Mouse (Mus musculus) liver, embryonic 15.5 days (tissue): ENCODE data around the gene Pvr. TPM values are rescaled to one million over a fixed set of nuclear protein-coding genes. Genes with fewer than 3 reads are reported as not detected.

Experiments used
- ATAC-seq: fragments of 200-750 bp; cut with Nextera tagmentation; 2 replicates; pipeline ENCODE4 v1.8.0; 2017; ENCODE audit warnings: moderate number of reproducible peaks, mild to moderate bottlenecking, moderate library complexity; ENCODE audit not compliant: insufficient read depth
- H3K27ac ChIP-seq: fragments of 300-500 bp; sonication (generic); replicated peaks from 2 replicates; pipeline ENCODE4 v1.5.1; 2015; ENCODE audit warnings: mild to moderate bottlenecking, inconsistent platforms
- H3K27me3 ChIP-seq: fragments of 300-500 bp; sonication (generic); 2 replicates; pipeline ENCODE4 v1.6.1; 2015; ENCODE audit warnings: mild to moderate bottlenecking, inconsistent platforms
- H3K36me3 ChIP-seq: fragments of 300-500 bp; sonication (generic); replicated peaks from 2 replicates; pipeline ENCODE4 v1.6.1; 2015; ENCODE audit warnings: moderate library complexity, mild to moderate bottlenecking, inconsistent platforms
- H3K4me1 ChIP-seq: fragments of 300-500 bp; sonication (generic); replicated peaks from 2 replicates; pipeline ENCODE4 v1.6.1; 2015; ENCODE audit warnings: inconsistent platforms
- H3K4me2 ChIP-seq: fragments of 300-500 bp; sonication (generic); 2 replicates; pipeline ENCODE4 v1.6.1; 2015; ENCODE audit warnings: moderate library complexity, mild to moderate bottlenecking, inconsistent platforms
- H3K4me3 ChIP-seq: fragments of 300-500 bp; sonication (generic); replicated peaks from 2 replicates; pipeline ENCODE4 v1.5.1; 2015; ENCODE audit warnings: mild to moderate bottlenecking, inconsistent platforms
- H3K9ac ChIP-seq: fragments of 300-500 bp; sonication (generic); 2 replicates; pipeline ENCODE4 v1.6.1; 2015; ENCODE audit warnings: moderate library complexity, mild to moderate bottlenecking, inconsistent platforms
- H3K9me3 ChIP-seq: fragments of 300-500 bp; sonication (generic); replicated peaks from 2 replicates; pipeline ENCODE4 v1.6.1; 2016; ENCODE audit warnings: inconsistent platforms
- WGBS: fragments of 180-500 bp; shearing (Covaris S2); methylation state at CpG from one replicate; pipeline ENCODE4 v1.1.7; 2015; ENCODE audit warnings: mixed read lengths; ENCODE audit not compliant: insufficient replicate concordance; 5-methylcytosine and 5-hydroxymethylcytosine counted together
- polyA plus RNA-seq: library from polyadenylated mRNA; unstranded; fragments of >200 nt; fragmentation: Nextera tagmentation; extraction: Ambion mirVana; gene quantifications from 2 replicates; pipeline ENCODE4 v1.2.1, GENCODE M21; 2015

Gene Pvr
- polyA plus RNA-seq, 1 experiment from 2014 or later: 2.8 TPM

DNA sequence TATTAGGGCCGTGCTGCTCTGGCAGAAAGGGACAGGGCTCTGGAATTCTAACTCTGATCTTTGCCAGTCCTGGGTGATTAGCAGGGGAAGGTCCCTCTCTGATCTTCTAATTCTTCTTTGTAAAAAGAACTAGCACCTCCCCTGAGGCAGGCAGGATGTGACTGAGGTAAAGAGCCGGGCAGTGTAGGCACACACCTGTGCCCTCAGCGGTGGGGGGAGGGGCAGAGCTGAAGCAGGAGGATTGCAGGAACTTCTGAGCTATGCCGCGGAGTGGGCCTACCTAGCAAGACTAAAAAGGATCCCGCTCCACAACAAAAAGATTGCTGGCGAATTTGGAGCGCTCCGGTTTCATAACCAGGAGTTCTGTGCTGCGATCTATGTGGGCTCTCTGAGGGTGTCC lies 29.0 kb upstream of the Pvr start:
- Histone ChIP-seq H3K4me2 (no peak overlapping the region), H3K4me1 (peaks cover 10% of the 10 kb centered on the region), H3K4me3 (no peak overlapping the region), H3K9ac (no peak overlapping the region), H3K27me3 (no peaks in the 10 kb centered on the region), H3K9me3 (no peaks in the 10 kb centered on the region), H3K27ac (no peak overlapping the region), H3K36me3 (no peaks in the 10 kb centered on the region)
- WGBS: 56% methylated on average over 10 of the region's 10 CpGs
- ATAC-seq: no peak

DNA sequence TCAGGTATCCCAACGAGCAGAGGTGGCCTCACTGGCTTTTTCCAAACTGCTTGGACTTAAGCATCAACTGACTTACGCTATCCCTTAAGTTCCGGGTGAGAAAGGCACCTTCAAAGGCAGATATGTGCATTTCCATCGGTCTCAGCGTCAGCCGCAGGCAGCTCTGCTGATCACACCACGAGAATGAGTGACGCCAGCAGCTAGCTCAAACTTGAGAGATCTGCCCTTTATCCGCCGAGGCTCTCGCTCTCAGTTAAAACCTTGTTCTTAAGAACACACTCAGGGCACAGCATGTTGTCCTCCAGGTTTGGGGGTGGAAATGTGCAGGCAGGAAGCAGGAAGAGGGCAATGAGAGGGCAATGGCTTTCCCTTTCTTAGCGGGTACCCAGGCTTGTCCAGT lies 28.0 kb upstream of the Pvr start:
- WGBS: 65% methylated on average over 12 of the region's 12 CpGs

DNA sequence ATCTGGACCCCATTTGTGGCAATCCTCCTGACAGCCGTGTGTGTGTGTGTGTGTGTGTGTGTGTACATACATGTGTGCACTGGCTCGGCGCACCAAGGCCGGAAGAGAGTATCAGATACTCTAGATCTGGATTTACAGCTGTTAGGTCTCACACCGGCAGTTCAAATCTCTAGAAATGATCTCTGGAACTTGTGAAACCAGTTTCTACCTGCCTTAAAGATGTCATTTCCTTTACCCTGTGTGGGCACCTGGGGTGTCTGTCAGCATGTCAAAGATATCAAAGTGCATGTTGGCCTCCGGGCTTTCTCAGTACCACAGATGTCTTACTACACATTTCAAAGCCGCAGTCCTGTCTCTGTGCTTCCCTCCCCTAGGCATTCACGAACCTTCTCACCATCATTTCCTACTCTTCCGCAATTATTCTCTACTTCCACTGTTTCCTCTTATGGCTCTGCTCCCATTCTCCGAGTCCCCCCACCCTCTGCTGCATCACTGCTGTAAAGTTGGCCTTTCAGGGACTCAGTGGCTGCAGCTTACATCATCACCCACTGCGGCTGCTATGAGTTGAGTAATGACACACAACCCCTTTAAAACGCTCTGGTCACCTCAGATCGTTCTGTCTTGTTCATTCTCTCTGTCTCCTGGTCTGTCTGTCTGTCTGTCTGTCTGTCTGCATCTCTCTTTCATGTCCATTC lies 25.0 kb upstream of the Pvr start:
- Histone ChIP-seq H3K4me1 (no peaks in the 10 kb centered on the region), H3K27ac (no peak overlapping the region), H3K36me3 (no peaks in the 10 kb centered on the region), H3K9ac (no peak overlapping the region), H3K27me3 (no peaks in the 10 kb centered on the region), H3K4me2 (no peak overlapping the region), H3K4me3 (no peak overlapping the region), H3K9me3 (no peaks in the 10 kb centered on the region)
- ATAC-seq: no peak
- 71% methylated on average over 13 of the region's 13 CpGs for WGBS

More for the DNA sequence above, 28.0 kb upstream of the Pvr start:
- no peak overlapping the region for H3K4me2 ChIP-seq
- ATAC-seq: no peak
- no peaks in the 10 kb centered on the region for H3K9me3 ChIP-seq
- no peak overlapping the region for H3K4me3 ChIP-seq
- no peak overlapping the region for H3K9ac ChIP-seq
- H3K27me3 ChIP-seq: no peaks in the 10 kb centered on the region
- H3K4me1 ChIP-seq: peaks cover 10% of the 10 kb centered on the region
- H3K36me3 ChIP-seq: no peaks in the 10 kb centered on the region
- no peak overlapping the region for H3K27ac ChIP-seq

DNA sequence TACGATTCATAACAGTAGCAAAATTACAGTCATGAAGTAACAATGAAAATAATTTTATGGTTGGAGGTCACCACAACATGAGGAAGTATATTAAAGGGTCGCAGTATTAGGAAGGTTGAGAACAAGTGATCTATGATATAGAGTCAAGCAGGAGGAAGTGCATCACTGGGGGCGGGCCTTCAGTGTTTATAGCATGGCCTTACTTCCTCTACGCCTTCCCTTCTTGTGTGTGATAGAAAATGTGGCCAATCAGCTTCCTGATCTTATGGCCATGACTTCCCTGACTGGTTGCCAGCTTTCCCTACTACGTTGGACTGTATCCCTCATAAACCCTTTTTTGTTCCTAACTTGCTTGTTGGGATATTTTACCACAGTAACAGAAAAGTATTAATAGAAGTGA lies 24.2 kb upstream of the Pvr start:
- no peak overlapping the region for H3K9ac ChIP-seq
- H3K9me3 ChIP-seq: no peaks in the 10 kb centered on the region
- 59% methylated on average over 5 of the region's 5 CpGs for WGBS
- H3K4me2 ChIP-seq: no peak overlapping the region
- H3K4me1 ChIP-seq: no peaks in the 10 kb centered on the region
- ATAC-seq: no peak
- no peak overlapping the region for H3K27ac ChIP-seq
- no peaks in the 10 kb centered on the region for H3K27me3 ChIP-seq
- no peaks in the 10 kb centered on the region for H3K36me3 ChIP-seq
- H3K4me3 ChIP-seq: no peak overlapping the region

DNA sequence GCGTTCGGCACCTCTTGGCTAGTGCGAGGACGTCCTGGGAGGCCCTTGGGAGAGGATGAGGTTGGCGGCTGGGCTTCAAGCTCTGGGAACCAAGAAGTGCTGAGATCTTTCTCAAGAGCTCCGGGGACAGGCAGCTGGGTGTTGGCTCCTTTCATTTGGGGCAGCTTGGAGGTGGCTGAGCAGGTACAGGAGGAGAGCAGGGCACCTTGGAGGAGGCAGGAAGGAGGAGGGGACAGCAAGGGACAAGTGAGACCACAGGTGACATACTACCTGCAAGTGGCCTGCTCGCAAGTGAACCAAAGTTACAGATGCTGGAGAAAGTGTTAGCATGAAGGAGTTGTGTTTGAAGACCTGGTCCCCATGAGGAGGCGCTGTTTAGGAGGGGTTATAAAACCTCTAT lies 23.7 kb upstream of the Pvr start:
- no peaks in the 10 kb centered on the region for H3K27me3 ChIP-seq
- 80% methylated on average over 8 of the region's 8 CpGs for WGBS
- no peak overlapping the region for H3K9ac ChIP-seq
- no peak overlapping the region for H3K4me3 ChIP-seq
- no peak for ATAC-seq
- no peaks in the 10 kb centered on the region; the same call in 1 of the 2 replicates for H3K4me1 ChIP-seq
- no peak overlapping the region for H3K4me2 ChIP-seq
- H3K9me3 ChIP-seq: no peaks in the 10 kb centered on the region
- no peak overlapping the region for H3K27ac ChIP-seq
- no peaks in the 10 kb centered on the region for H3K36me3 ChIP-seq

DNA sequence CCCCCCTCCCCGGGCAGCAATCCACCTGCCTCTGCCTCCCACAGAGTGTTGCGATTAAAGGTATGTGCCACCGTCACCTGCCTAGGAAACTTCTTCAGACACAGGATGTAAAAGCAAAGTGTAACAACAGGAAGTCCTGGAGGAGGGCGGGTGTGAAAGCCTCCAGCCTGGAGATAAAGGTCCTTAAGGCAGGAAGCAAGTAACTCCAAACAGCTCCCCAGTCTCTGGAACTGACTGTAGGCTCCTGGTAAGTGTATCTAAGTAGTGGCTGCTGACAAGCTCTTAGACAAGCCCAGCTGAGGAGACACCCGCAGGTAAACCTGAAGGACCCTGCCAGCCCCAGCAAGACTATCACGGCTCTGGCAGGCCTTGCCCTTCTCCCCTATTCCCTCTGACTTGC lies 19.3 kb upstream of the Pvr start:
- H3K4me2 ChIP-seq: peak overlapping the region; percentile 27; the same call in 1 of the 2 replicates

DNA sequence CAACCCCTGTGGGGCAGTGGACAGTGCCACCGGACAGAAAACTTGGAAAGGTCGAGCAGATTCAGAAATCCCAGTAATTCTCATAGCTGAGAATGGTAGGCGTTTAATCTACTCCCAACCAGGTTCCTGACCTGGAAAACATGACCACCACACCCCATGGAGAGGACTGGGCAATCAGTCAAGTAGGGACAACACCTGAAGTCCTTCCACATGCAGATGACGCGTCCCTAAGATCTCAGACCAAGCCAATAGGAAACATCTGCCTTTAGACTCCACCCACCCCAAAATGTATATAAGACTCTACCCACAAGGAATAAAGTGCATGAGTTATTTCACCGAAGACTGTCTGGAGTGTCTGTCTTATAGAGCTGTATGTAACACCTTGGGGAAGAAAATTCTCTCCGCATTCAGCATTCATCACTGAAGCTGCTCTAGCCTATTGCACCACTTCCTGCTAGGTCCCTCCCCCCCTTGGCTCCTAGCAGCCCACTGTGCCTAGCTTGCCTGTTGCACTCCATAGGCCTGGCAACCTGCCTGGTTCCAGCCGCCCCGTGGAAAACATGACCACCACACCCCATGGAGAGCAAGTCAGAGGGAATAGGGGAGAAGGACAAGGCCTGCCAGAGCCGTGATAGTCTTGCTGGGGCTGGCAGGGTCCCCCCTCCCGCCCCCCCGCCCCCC lies 18.7 kb upstream of the Pvr start:
- Histone ChIP-seq H3K4me3 (no peak overlapping the region), H3K4me1 (peaks cover 4% of the 10 kb centered on the region; the same call in 1 of the 2 replicates), H3K27ac (no peak overlapping the region), H3K9me3 (no peaks in the 10 kb centered on the region), H3K9ac (no peak overlapping the region), H3K27me3 (no peaks in the 10 kb centered on the region), H3K4me2 (peak overlapping the region; percentile 27), H3K36me3 (no peaks in the 10 kb centered on the region)
- no peak for ATAC-seq
- WGBS: 31% methylated on average over 10 of the region's 12 CpGs

More for the DNA sequence above, 19.3 kb upstream of the Pvr start:
- Histone ChIP-seq H3K27ac (peak overlapping the region; percentile 14; the same call in 1 of the 2 replicates), H3K9ac (no peak overlapping the region), H3K36me3 (no peaks in the 10 kb centered on the region), H3K27me3 (no peaks in the 10 kb centered on the region), H3K9me3 (no peaks in the 10 kb centered on the region), H3K4me3 (no peak overlapping the region), H3K4me1 (peaks cover 1% of the 10 kb centered on the region; the same call in 1 of the 2 replicates)
- WGBS: 12% methylated on average over 5 of the region's 6 CpGs
- ATAC-seq: no peak

DNA sequence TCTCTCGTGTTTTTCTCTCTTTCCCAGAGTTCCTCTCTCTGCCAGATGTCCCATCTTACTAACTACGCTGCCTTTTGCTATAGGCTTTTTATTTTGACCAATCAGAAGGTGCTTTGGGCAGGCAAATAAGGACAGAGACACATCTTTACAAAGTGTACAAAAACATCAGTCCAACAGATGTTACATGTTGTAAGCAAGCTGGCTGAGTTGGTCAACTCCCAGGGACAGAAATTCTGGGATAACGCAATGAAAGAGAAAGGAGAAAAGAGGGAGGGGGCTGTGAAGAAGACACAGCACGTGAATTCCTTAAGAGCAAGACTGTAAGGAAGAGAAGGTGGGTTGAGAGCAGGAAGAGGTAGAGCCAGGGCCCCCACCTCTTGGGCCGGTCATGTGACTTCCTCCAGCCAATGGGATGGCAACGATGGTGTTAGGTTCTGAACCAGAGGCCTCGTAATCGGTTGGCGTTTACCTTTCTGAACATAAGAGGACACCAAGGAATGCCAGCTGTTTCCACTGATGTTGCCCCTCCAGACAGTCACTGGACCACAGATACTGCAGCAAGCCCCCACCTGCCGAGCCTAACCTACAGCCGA lies 16.4 kb upstream of the Pvr start:
- Histone ChIP-seq H3K4me3 (no peak overlapping the region), H3K4me2 (no peak overlapping the region), H3K4me1 (peaks cover 13% of the 10 kb centered on the region), H3K27me3 (peaks cover 3% of the 10 kb centered on the region; the same call in 1 of the 2 replicates), H3K9me3 (no peaks in the 10 kb centered on the region), H3K27ac (no peak overlapping the region), H3K9ac (no peak overlapping the region), H3K36me3 (no peaks in the 10 kb centered on the region)
- 60% methylated on average over 11 of the region's 11 CpGs for WGBS
- no peak for ATAC-seq

DNA sequence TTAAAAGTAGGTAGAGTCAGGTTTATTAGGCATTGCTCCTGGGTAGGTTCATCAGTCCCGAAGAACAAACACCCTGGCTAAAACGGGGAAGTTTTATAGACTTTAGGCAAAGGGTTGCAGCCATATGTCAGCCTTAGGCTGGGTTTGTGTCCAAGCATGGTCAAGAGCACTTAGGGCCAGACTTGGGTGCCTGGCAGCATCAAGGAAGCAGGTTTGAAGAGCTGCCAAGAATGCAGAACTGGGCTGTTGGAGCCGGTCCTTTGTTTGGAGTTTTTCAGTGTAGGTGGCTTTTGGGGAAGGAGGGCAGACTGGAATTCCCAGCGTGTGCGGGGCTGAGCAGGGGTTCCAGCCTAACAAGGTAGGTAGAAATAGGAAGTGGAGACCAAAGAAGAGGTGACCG lies 15.0 kb upstream of the Pvr start:
- peak overlapping the region; percentile 43 for H3K4me2 ChIP-seq
- H3K4me1 ChIP-seq: peaks cover 18% of the 10 kb centered on the region
- H3K27ac ChIP-seq: peak overlapping the region; percentile 51
- H3K9me3 ChIP-seq: no peaks in the 10 kb centered on the region
- no peak for ATAC-seq
- peaks cover 12% of the 10 kb centered on the region for H3K27me3 ChIP-seq
- 50% methylated on average over 6 of the region's 6 CpGs for WGBS
- no peak overlapping the region for H3K9ac ChIP-seq
- H3K4me3 ChIP-seq: no peak overlapping the region
- no peaks in the 10 kb centered on the region for H3K36me3 ChIP-seq

DNA sequence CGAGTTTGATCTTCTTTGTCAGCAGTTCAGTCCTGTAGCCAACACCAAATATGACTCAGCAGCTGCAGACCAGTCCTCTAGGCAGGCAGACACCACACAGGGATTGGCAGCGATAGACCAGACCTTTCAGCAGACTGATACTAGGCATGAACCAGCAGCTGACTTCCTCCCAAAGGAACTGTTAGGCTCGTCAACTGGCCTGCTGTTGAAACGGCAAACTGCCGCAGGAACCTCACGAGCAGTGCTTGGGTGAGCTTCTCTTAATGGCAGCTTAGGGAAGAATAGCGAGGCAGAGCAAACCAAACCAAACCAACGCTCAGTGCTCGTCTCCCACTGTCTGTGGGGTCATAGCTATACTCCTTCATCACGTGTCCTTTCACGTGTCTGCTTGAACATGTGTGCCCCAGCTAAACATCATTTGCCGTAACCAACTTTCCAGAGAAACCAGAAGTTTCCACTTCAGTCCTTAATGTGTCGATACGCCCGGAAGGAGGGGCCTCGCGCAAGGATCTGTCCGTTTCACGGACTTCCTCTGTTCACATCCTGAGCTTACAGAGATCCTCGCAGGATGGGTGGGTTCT lies 14.3 kb upstream of the Pvr start:
- Histone ChIP-seq H3K36me3 (no peaks in the 10 kb centered on the region), H3K9ac (no peak overlapping the region), H3K4me2 (peak overlapping the region; percentile 43), H3K4me1 (peaks cover 18% of the 10 kb centered on the region), H3K9me3 (no peaks in the 10 kb centered on the region), H3K27me3 (peaks cover 12% of the 10 kb centered on the region), H3K4me3 (no peak overlapping the region), H3K27ac (peak overlapping the region; percentile 51)
- peak; percentile 49; the same call in 1 of the 2 replicates for ATAC-seq
- 10% methylated on average over 20 of the region's 20 CpGs for WGBS
